Comparison of ENCODE assay signal across 21 mouse cellular contexts in the genomic region with DNA sequence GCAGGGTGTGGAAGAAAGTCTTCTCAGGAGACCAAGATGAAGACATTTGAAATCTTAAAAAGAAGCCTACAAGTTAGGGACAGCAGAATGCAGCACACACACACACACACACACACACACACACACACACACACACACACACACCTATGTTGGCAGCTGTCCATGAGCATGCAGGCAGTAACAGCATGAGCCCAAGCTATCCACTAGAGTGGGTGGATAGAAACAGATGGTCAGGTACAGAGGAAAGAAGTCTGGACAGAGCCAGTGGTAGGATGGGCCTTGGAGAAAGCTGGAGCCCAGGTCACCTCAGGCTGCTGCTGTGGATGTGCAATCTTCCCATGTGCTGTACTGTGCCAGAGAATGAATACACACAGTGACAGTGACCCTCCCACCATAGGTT. TPM values are rescaled to one million over a fixed set of nuclear protein-coding genes. Genes with fewer than 3 reads are reported as not detected.
A peak's percentile ranks its signal among the peaks of the same experiment; 100 is the strongest.
DNase-seq lines count a peak whose midpoint lies in the region; ATAC-seq and TF ChIP-seq lines count a peak whose summit lies in the region.
"Had no signal": no experiment of that assay in that cellular context is flagged by ENCODE, and none has a peak within 500 bp of the region (broad histone marks: within the 10 kb centered on the region; RNA-seq: fewer than 3 reads in every experiment).

No protein-coding gene starts in this region.

- H3K36me3 ChIP-seq in forebrain, embryonic 16.5 days (ENCODE audit: control insufficient read depth, insufficient read depth), result peaks cover 30% of the 10 kb centered on the region

- no peak for TF ChIP-seq CTCF in cerebellum, adult 2 months (IDR thresholded peaks at IDR 0.05; ENCODE audit: borderline replicate concordance, insufficient read depth, low read depth, low read length)

- no peak overlapping the region for H3K4me2 ChIP-seq in forebrain, embryonic 16.5 days (ENCODE audit: low read length)
- H3K4me2 ChIP-seq: heart, embryonic 15.5 days; hindbrain, embryonic 15.5 days; kidney, embryonic 15.5 days had no signal

- H3K9me3 ChIP-seq in forebrain, embryonic 16.5 days (ENCODE audit: control insufficient read depth, low read length), result no peaks in the 10 kb centered on the region
- H3K9me3 ChIP-seq: forebrain, embryonic 10.5 days; heart, embryonic 10.5 days; heart, embryonic 15.5 days; hindbrain, embryonic 10.5 days; hindbrain, embryonic 15.5 days; kidney, embryonic 15.5 days had no signal

- no peaks in the 10 kb centered on the region for H3K27me3 ChIP-seq in cerebellum, adult 2 months (ENCODE audit: control insufficient read depth, insufficient read depth, low read length)
- no peaks in the 10 kb centered on the region for H3K27me3 ChIP-seq in forebrain, embryonic 16.5 days (replicated peaks; ENCODE audit: control insufficient read depth, insufficient read depth, low read length)
- H3K27me3 ChIP-seq: heart, embryonic 15.5 days; hindbrain, embryonic 15.5 days; kidney, embryonic 15.5 days; Patski had no signal

- no peak for TF ChIP-seq POLR2A in cerebellum, adult 2 months (IDR thresholded peaks at IDR 0.05; ENCODE audit: borderline replicate concordance, insufficient read depth, low read length)

- no peak overlapping the region for H3K27ac ChIP-seq in cerebellum, adult 2 months (ENCODE audit: insufficient read depth, low read length)
- H3K27ac ChIP-seq in forebrain, embryonic 16.5 days (ENCODE audit: low read length), result no peak overlapping the region
- H3K27ac ChIP-seq: forebrain, embryonic 10.5 days; heart, embryonic 10.5 days; heart, embryonic 15.5 days; hindbrain, embryonic 10.5 days; hindbrain, embryonic 15.5 days; kidney, embryonic 15.5 days had no signal

- H3K4me1 ChIP-seq in cerebellum, adult 2 months (ENCODE audit: control insufficient read depth, insufficient read depth, low read length), result peaks cover 13% of the 10 kb centered on the region
- H3K4me1 ChIP-seq in forebrain, embryonic 16.5 days (replicated peaks; ENCODE audit: control insufficient read depth, insufficient read depth, low read length), result no peaks in the 10 kb centered on the region
- H3K4me1 ChIP-seq: forebrain, embryonic 10.5 days; heart, embryonic 10.5 days; hindbrain, embryonic 10.5 days; hindbrain, embryonic 15.5 days; kidney, embryonic 15.5 days had no signal

- DNase-seq in cerebellum, adult 11 months, result peak; percentile 5
- no peak for DNase-seq in cerebellum, postnatal 4 days (ENCODE audit: low spot score in 2 of 2)
- DNase-seq in brain, adult 2 months (ENCODE audit: low read depth, low spot score), result peak; percentile 50
- peak; percentile 41 to 53 for DNase-seq in cerebellum, adult 2 months
- DNase-seq in cerebellum, postnatal 14 days, result peak; percentile 57
- no peak for DNase-seq in spleen, postnatal 4 days (ENCODE audit: low spot score in 2 of 2)
- DNase-seq in T-cell, adult 2 months (ENCODE audit: low spot score), result no peak
- DNase-seq: adrenal gland, adult 8-10 months; heart, adult 18-20 months; kidney, adult 2 months had no signal

- no peak overlapping the region for H3K9ac ChIP-seq in forebrain, embryonic 16.5 days (replicated peaks; ENCODE audit: low read depth, low read length)
- H3K9ac ChIP-seq: heart, embryonic 15.5 days; hindbrain, embryonic 15.5 days; kidney, embryonic 15.5 days had no signal

- ATAC-seq in forebrain, embryonic 16.5 days, result no peak
- ATAC-seq: forebrain, embryonic 14.5 days; intestine, embryonic 16.5 days; Patski had no signal

- H3K4me3 ChIP-seq in cerebellum, adult 2 months (replicated peaks; ENCODE audit: insufficient read depth, low read depth, low read length), result no peak overlapping the region
- no peak overlapping the region for H3K4me3 ChIP-seq in forebrain, embryonic 16.5 days (replicated peaks; ENCODE audit: low read length)
- H3K4me3 ChIP-seq: erythroblast, embryonic 14.5 days; forebrain, embryonic 10.5 days; heart, embryonic 10.5 days; heart, embryonic 15.5 days; hindbrain, embryonic 10.5 days; hindbrain, embryonic 15.5 days; kidney, embryonic 15.5 days had no signal

RNA-seq across cellular contexts. Expression of gene Sptlc1, which starts 36.1 kb away (rescaled TPM):
- polyA plus RNA-seq in cerebellum, adult 2 months (2012; rRNA removed), result 24.7 and 25.4 TPM in 2 replicates
- polyA plus RNA-seq in forebrain, embryonic 16.5 days (2015; fragmentation: Nextera tagmentation; extraction: Ambion mirVana), result 28.6 and 32.1 TPM in 2 replicates

RNA-seq across cellular contexts. Expression of gene Ror2, which starts 55.2 kb away (rescaled TPM):
- polyA plus RNA-seq in cerebellum, adult 2 months (2012; rRNA removed), result 1.1 and 1.4 TPM in 2 replicates
- polyA plus RNA-seq in forebrain, embryonic 16.5 days (2015; fragmentation: Nextera tagmentation; extraction: Ambion mirVana), result 3.0 and 3.6 TPM in 2 replicates
- polyA plus RNA-seq: erythroblast, embryonic 14.5 days; Patski had no signal

Comparison
In these comparisons a context has a peak if more than half of its experiments do, and no peak if none do; other contexts are left out.
1. DNase-seq: peak in cerebellum, adult 11 months (single experiment), brain, adult 2 months (single experiment), cerebellum, adult 2 months (2 of 2) and cerebellum, postnatal 14 days (2 of 2); none in cerebellum, postnatal 4 days (0 of 2), spleen, postnatal 4 days (0 of 2) and T-cell, adult 2 months (single experiment).